ENCODE assay signal across 24 mouse cellular contexts in genomic region chr10:68214809-68215468, GRCm38 (mm10).
A peak's percentile ranks its signal among the peaks of the same experiment; 100 is the strongest.
DNase-seq lines count a peak whose midpoint lies in the region; ATAC-seq and TF ChIP-seq lines count a peak whose summit lies in the region.
"Had no signal": no experiment of that assay in that cellular context is flagged by ENCODE, and none has a peak within 500 bp of the region (broad histone marks: within the 10 kb centered on the region; RNA-seq: fewer than 3 reads in every experiment).

No protein-coding gene starts in this region.

- H3K9me3 ChIP-seq in liver, embryonic 12.5 days (replicated peaks): peaks cover 6% of the 10 kb centered on the region

- TF ChIP-seq POLR2A in kidney, adult 2 months (IDR thresholded peaks at IDR 0.05; ENCODE audit: low read depth, low read length): no peak
- no peak for TF ChIP-seq POLR2A in liver, adult 2 months (IDR thresholded peaks at IDR 0.05; ENCODE audit: extremely low read depth, insufficient read depth, low read length)

- no peak overlapping the region for H3K9ac ChIP-seq in liver, adult 2 months (ENCODE audit: low read depth, low read length)
- H3K9ac ChIP-seq in liver, embryonic 12.5 days: no peak overlapping the region
- H3K9ac ChIP-seq: heart, embryonic 13.5 days; hindbrain, embryonic 14.5 days had no signal

- H3K4me3 ChIP-seq in kidney, adult 2 months (ENCODE audit: insufficient read depth, low read depth, low read length): no peak overlapping the region
- no peak overlapping the region for H3K4me3 ChIP-seq in liver, adult 2 months (ENCODE audit: insufficient read depth, low read depth, low read length)
- no peak overlapping the region for H3K4me3 ChIP-seq in liver, embryonic 12.5 days
- H3K4me3 ChIP-seq: erythroblast, embryonic 14.5 days; gastrocnemius, adult 2 months; heart, embryonic 13.5 days had no signal

- H3K4me2 ChIP-seq in liver, embryonic 12.5 days: no peak overlapping the region
- H3K4me2 ChIP-seq: heart, embryonic 13.5 days; hindbrain, embryonic 14.5 days had no signal

- TF ChIP-seq CTCF in kidney, adult 2 months (conservative IDR thresholded peaks at IDR 0.05; ENCODE audit: insufficient read depth, insufficient read length, low read depth, low read length): no peak
- TF ChIP-seq CTCF in liver, adult 2 months (IDR thresholded peaks at IDR 0.05; ENCODE audit: low read depth, low read length): no peak

- DNase-seq in adrenal gland, postnatal 14 days: peak; percentile 22
- DNase-seq in adrenal gland, postnatal 10 days: no peak
- DNase-seq in kidney, adult 2 months: peak; percentile 70
- no peak for DNase-seq in kidney, postnatal 14 days
- DNase-seq in liver, adult 2 months (ENCODE audit: extremely low read depth, low read depth, low spot score): peak; percentile 66
- DNase-seq in embryo, embryonic 9.5 days (ENCODE audit: extremely low spot score): no peak
- DNase-seq: cerebellum, adult 18-20 months; cerebellum, postnatal 10 days; gastrocnemius, adult 2 months; gastrocnemius, postnatal 36 days; heart, postnatal 10 days; layer of hippocampus, postnatal 36 days; left cerebral cortex, postnatal 4 days; lung, adult 18-20 months; lung, postnatal 10 days; midbrain, embryonic 14.5 days; thymus, adult 2 months; thymus, postnatal 36 days had no signal

- H3K36me3 ChIP-seq in kidney, adult 2 months (ENCODE audit: control insufficient read depth, insufficient read depth, low read length): no peaks in the 10 kb centered on the region; the same call in 1 of the 2 replicates
- H3K36me3 ChIP-seq in liver, adult 2 months (ENCODE audit: control insufficient read depth, insufficient read depth, low read length): peaks cover 9% of the 10 kb centered on the region
- peaks cover 16% of the 10 kb centered on the region for H3K36me3 ChIP-seq in liver, embryonic 12.5 days

- H3K27ac ChIP-seq in kidney, adult 2 months (ENCODE audit: insufficient read depth, low read depth, low read length): peak overlapping the region; percentile 26
- peak overlapping the region; percentile 52 for H3K27ac ChIP-seq in liver, adult 2 months (replicated peaks; ENCODE audit: insufficient read depth, low read depth, low read length)
- no peak overlapping the region for H3K27ac ChIP-seq in liver, embryonic 12.5 days
- H3K27ac ChIP-seq: gastrocnemius, adult 2 months; heart, embryonic 13.5 days; hindbrain, embryonic 14.5 days had no signal

- H3K79me2 ChIP-seq in liver, adult 2 months (ENCODE audit: control insufficient read depth, insufficient read depth, low read length): peaks cover 17% of the 10 kb centered on the region; the same call in 1 of the 2 replicates

- peaks cover 34% of the 10 kb centered on the region for H3K4me1 ChIP-seq in kidney, adult 2 months (ENCODE audit: control insufficient read depth, insufficient read depth, low read length)
- H3K4me1 ChIP-seq in liver, adult 2 months (ENCODE audit: control insufficient read depth, insufficient read depth, low read length): peaks cover 26% of the 10 kb centered on the region
- H3K4me1 ChIP-seq in liver, embryonic 12.5 days: no peaks in the 10 kb centered on the region

- H3K27me3 ChIP-seq in kidney, adult 2 months (replicated peaks; ENCODE audit: control insufficient read depth, insufficient read depth, low read length): no peaks in the 10 kb centered on the region
- H3K27me3 ChIP-seq in liver, adult 2 months (ENCODE audit: control insufficient read depth, insufficient read depth, low read length): no peaks in the 10 kb centered on the region
- no peaks in the 10 kb centered on the region for H3K27me3 ChIP-seq in liver, embryonic 12.5 days (replicated peaks)
- H3K27me3 ChIP-seq: heart, embryonic 13.5 days; Patski had no signal

- no peak for ATAC-seq in liver, embryonic 12.5 days
- ATAC-seq: forebrain, embryonic 16.5 days; Patski had no signal

- WGBS in kidney, adult 2 months: 46% methylated on average over 9 of the region's 9 CpGs
- 30% methylated on average over 9 of the region's 9 CpGs for WGBS in liver, adult 2 months
- WGBS in liver, embryonic 12.5 days (ENCODE audit: insufficient replicate concordance): 77% methylated on average over 9 of the region's 9 CpGs

Comparison
In these comparisons a context has a peak if more than half of its experiments do, and no peak if none do; other contexts are left out.
1. DNase-seq: peak in adrenal gland, postnatal 14 days (single experiment), kidney, adult 2 months (single experiment) and liver, adult 2 months (single experiment); none in adrenal gland, postnatal 10 days (single experiment), kidney, postnatal 14 days (single experiment) and embryo, embryonic 9.5 days (single experiment).